Mouse (Mus musculus): ENCODE measurements at regions not wholly inside any gene's neighbourhood (a gene's known extent, or its start where the extent isn't known, plus 50 kb on each side); places are given as distances from the start of the nearest gene placed in this dataset.

- TF ChIP-seq POLR2AphosphoS2 (IDR thresholded peaks at IDR 0.05; ENCODE audit: low read depth, low read length) (no peak), CTCF (conservative IDR thresholded peaks at IDR 0.05 in 1 of 2, IDR thresholded peaks at IDR 0.05 in 1 of 2; ENCODE audit: low read depth in 2 of 2, low read length in 2 of 2) (no peak), EP300 (IDR thresholded peaks at IDR 0.05; ENCODE audit: low read length) (no peak), POLR2A (IDR thresholded peaks at IDR 0.05; ENCODE audit: low read depth, low read length) (no peak), USF1 (IDR thresholded peaks at IDR 0.05; ENCODE audit: low read depth, low read length) (no peak), ZNF384 (IDR thresholded peaks at IDR 0.05; ENCODE audit: low read depth, low read length) (no peak), NELFE (IDR thresholded peaks at IDR 0.05; ENCODE audit: low read depth, low read length) (no peak)
Measured at GRCm38 (mm10) chr16:78697514-78698209, 121.2 kb upstream of the D16Ertd472e start.

Data from CH12.LX (cell line).